Mouse (Mus musculus) forebrain, postnatal 0 days (tissue): ENCODE data around the gene Cdk2. TPM values are rescaled to one million over a fixed set of nuclear protein-coding genes. Genes with fewer than 3 reads are reported as not detected.
A peak's percentile ranks its signal among the peaks of the same experiment; 100 is the strongest.

ENCODE experiments used
- ATAC-seq: fragments of 200-750 bp; cut with Nextera tagmentation; 2 replicates; pipeline ENCODE4 v1.8.0; 2017; ENCODE audit warnings: mild to moderate bottlenecking, moderate library complexity
- DNase-seq: peaks from one replicate; pipeline ENCODE4 v3.0.0-alpha.2; 2015
- H3K27ac ChIP-seq: fragments of 300-500 bp; sonication (generic); 2 replicates; pipeline ENCODE4 v1.5.1; 2014; ENCODE audit warnings: low read depth, mild to moderate bottlenecking, antibody characterized with exemption, low read length, moderate library complexity, mixed read lengths
- H3K27me3 ChIP-seq: fragments of 300-500 bp; sonication (generic); 2 replicates; pipeline ENCODE4 v1.6.1; 2014; ENCODE audit warnings: mild to moderate bottlenecking, low read length, mixed read lengths; ENCODE audit not compliant: insufficient read depth
- H3K36me3 ChIP-seq: fragments of 300-500 bp; sonication (generic); 2 replicates; pipeline ENCODE4 v1.6.1; 2014; ENCODE audit warnings: mild to moderate bottlenecking, moderate library complexity; ENCODE audit not compliant: insufficient read depth
- H3K4me1 ChIP-seq: fragments of 300-500 bp; sonication (generic); 2 replicates; pipeline ENCODE4 v1.6.1; 2014; ENCODE audit warnings: antibody characterized with exemption; ENCODE audit not compliant: insufficient read depth
- H3K4me2 ChIP-seq: fragments of 300-500 bp; sonication (generic); 2 replicates; pipeline ENCODE4 v1.6.1; 2014; ENCODE audit warnings: low read depth, mild to moderate bottlenecking, moderate library complexity
- H3K4me3 ChIP-seq: fragments of 300-500 bp; sonication (generic); 2 replicates; pipeline ENCODE4 v1.5.1; 2014; ENCODE audit warnings: low read depth, low read length, mixed read lengths
- H3K9ac ChIP-seq: fragments of 300-500 bp; sonication (generic); 2 replicates; pipeline ENCODE4 v1.6.1; 2014; ENCODE audit warnings: mild to moderate bottlenecking
- H3K9me3 ChIP-seq: fragments of 300-500 bp; sonication (generic); 2 replicates; pipeline ENCODE4 v1.6.1; 2016; ENCODE audit warnings: low read length
- CTCF ChIP-seq: sonication (generic); IDR thresholded peaks from 2 replicates; pipeline ENCODE4 v1.5.1; 2016; ENCODE audit warnings: antibody characterized with exemption, control low read depth, low read depth
- WGBS: fragments of 180-500 bp; shearing (Covaris S2); extraction: QIAGEN DNeasy Blood & Tissue Kit; methylation state at CpG from one replicate; pipeline ENCODE4 v1.1.7; 2014; 5-methylcytosine and 5-hydroxymethylcytosine counted together
- polyA plus RNA-seq: library from polyadenylated mRNA; unstranded; fragments of >200 nt; fragmentation: Nextera tagmentation; extraction: Ambion mirVana; gene quantifications from 2 replicates; pipeline ENCODE4 v1.2.1, GENCODE M21; 2015
- total RNA-seq: library from RNA; depleted of rRNA; stranded (reverse); fragments of >200 nt; gene quantifications from 2 replicates; pipeline ENCODE4 v1.2.3, GENCODE M21; 2014

Cdk2 gene
- total and polyA plus RNA-seq, 2 experiments from 2014 or later, result 8.5 to 10.3 TPM

- H3K4me2 ChIP-seq, result peak within 1 kb of the TSS; percentile 79
- H3K27me3 ChIP-seq, result no peaks in the 10 kb centered on the region
- no peaks in the 10 kb centered on the region for H3K9me3 ChIP-seq
- peak within 1 kb of the TSS; percentile 94 for H3K9ac ChIP-seq
- no peaks in the 10 kb centered on the region for H3K4me1 ChIP-seq
- TF ChIP-seq CTCF, result no peak
- WGBS, result under 1% methylated on average over 40 of the region's 40 CpGs
- H3K27ac ChIP-seq, result peak within 1 kb of the TSS; percentile 94
- H3K36me3 ChIP-seq, result no peaks in the 10 kb centered on the region
- peak; percentile 99 for DNase-seq
- peak; percentile 98 for ATAC-seq
- H3K4me3 ChIP-seq, result peak within 1 kb of the TSS; percentile 95
Measured at GRCm38 (mm10) chr10:128695992-128696807, 8.6 kb downstream of the Cdk2 start, which contains the start of gene Rab5b. Rab5b (minus strand) TSS chr10:128696264.

- Histone ChIP-seq H3K9me3 (no peaks in the 10 kb centered on the region), H3K27me3 (no peaks in the 10 kb centered on the region), H3K4me1 (no peaks in the 10 kb centered on the region), H3K27ac (peak overlapping the region; percentile 94), H3K36me3 (no peaks in the 10 kb centered on the region), H3K9ac (peak overlapping the region; percentile 94), H3K4me2 (peak overlapping the region; percentile 79), H3K4me3 (peak overlapping the region; percentile 95)
- ATAC-seq (no peak), DNase-seq (no peak)
- WGBS, result 2% methylated on average over 22 of the region's 22 CpGs
- TF ChIP-seq CTCF, result no peak
Measured at GRCm38 (mm10) chr10:128695411-128695991, 9.3 kb downstream of the Cdk2 start.

DNA sequence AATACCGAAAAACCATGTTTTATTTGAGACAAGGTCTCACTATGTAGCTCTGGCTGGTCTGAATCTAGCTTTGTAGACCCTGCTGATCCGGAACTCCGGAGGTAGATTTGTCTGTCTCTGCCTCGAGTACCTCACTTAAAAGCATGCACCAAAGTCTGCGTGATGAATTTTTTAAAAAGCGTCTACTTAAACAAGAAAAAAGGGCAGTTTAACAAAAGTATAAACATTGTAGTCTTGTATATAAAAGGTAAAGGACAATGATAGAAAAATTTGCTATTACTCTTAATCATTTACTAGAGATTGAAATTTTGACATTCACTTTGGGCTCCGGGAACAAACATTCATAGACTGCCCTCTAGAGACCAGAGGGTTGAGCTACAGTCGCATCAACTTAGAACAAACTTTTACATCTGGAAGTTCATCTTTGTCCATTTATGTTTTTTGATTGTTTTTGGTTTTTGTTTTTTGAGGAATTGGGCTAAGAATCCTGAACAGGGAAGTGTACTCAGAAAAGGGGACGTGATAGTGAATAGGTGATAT is 30.3 kb downstream of the Cdk2 start:
- H3K4me2 ChIP-seq, result peak overlapping the region; percentile 95
- no peaks in the 10 kb centered on the region for H3K9me3 ChIP-seq
- H3K4me3 ChIP-seq, result peak overlapping the region; percentile 67
- H3K4me1 ChIP-seq, result peaks cover 6% of the 10 kb centered on the region; the same call in 1 of the 2 replicates
- H3K27ac ChIP-seq, result peak overlapping the region; percentile 40; the same call in 1 of the 2 replicates
- H3K27me3 ChIP-seq, result no peaks in the 10 kb centered on the region
- DNase-seq (peak; percentile 56), ATAC-seq (peak; percentile 5; the same call in 1 of the 2 replicates)
- 2% methylated on average over 9 of the region's 9 CpGs for WGBS
- H3K9ac ChIP-seq, result peak overlapping the region; percentile 58
- TF ChIP-seq CTCF, result peak; percentile 72
- H3K36me3 ChIP-seq, result peaks cover 13% of the 10 kb centered on the region

DNA sequence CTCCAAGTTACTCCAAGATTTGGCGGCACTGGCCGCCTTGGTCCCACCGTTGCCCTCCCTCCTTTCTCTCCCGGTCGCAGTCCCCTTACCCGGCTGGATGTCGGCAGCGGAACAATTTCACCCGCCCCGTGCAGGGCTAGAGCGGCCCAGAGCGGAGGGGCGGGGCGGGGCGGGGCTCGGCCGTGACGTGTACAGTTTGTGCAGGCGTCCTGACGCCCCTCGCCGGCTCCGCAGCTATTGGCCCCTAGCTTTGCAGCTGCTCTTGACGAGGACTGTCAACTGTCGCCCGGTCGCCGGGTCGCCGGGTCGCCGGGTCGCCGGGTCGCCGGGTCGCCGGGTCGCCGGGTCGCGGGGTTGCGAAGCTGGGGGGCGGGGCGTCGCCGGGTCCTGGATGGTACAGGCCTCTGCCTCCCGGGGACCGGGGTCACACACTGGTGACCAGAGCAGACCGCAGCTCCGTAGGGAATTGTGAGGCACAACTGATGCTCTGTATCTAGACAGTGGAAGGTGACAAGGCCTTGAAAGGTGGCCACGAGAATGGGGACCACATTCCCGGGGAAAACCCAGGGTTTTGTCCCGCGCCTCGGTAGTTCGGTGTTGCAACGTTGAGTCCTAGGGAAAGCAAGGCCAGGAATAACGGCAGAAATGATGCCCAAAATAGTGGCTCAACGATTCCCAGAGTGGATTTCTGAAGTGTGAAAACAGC is 30.9 kb downstream of the Cdk2 start, which contains the start of gene Suox:
Gene Suox, minus strand, starts transcription at position 311 of the 706 bp plus-strand sequence.
- H3K9ac ChIP-seq, result peak within 1 kb of the TSS; percentile 58
- peak within 1 kb of the TSS; percentile 45; the same call in 1 of the 2 replicates for H3K27ac ChIP-seq
- peak within 1 kb of the TSS; percentile 95 for H3K4me2 ChIP-seq
- peak within 1 kb of the TSS; percentile 67 for H3K4me3 ChIP-seq
- H3K4me1 ChIP-seq, result peaks cover 6% of the 10 kb centered on the region; the same call in 1 of the 2 replicates
- peaks cover 8% of the 10 kb centered on the region; the same call in 1 of the 2 replicates for H3K36me3 ChIP-seq
- no peaks in the 10 kb centered on the region for H3K27me3 ChIP-seq
- peak; percentile 94 for ATAC-seq
- no peaks in the 10 kb centered on the region for H3K9me3 ChIP-seq
- DNase-seq, result peak; percentile 85
- no peak for TF ChIP-seq CTCF
- WGBS, result under 1% methylated on average over 60 of the region's 60 CpGs

- peaks cover 8% of the 10 kb centered on the region; the same call in 1 of the 2 replicates for H3K36me3 ChIP-seq
- H3K27me3 ChIP-seq, result no peaks in the 10 kb centered on the region
- TF ChIP-seq CTCF, result no peak
- H3K4me2 ChIP-seq, result no peak overlapping the region
- ATAC-seq (no peak), DNase-seq (no peak)
- H3K9ac ChIP-seq, result no peak overlapping the region
- H3K4me3 ChIP-seq, result no peak overlapping the region
- H3K27ac ChIP-seq, result no peak overlapping the region
- no peaks in the 10 kb centered on the region for H3K9me3 ChIP-seq
- 90% methylated on average over 9 of the region's 9 CpGs for WGBS
- H3K4me1 ChIP-seq, result peaks cover 12% of the 10 kb centered on the region; the same call in 1 of the 2 replicates
Measured at GRCm38 (mm10) chr10:128671148-128671547, 33.7 kb downstream of the Cdk2 start.
